8 mouse cellular contexts compared by ENCODE assay signal in genomic region chr9:111093094-111093493, GRCm38 (mm10). TPM values are rescaled to one million over a fixed set of nuclear protein-coding genes. Genes with fewer than 3 reads are reported as not detected.
A peak's percentile ranks its signal among the peaks of the same experiment; 100 is the strongest.
DNase-seq lines count a peak whose midpoint lies in the region; ATAC-seq lines count a peak whose summit lies in the region.

No protein-coding gene starts in this region.

- WGBS in midbrain, embryonic 14.5 days: 34% methylated on average over 5 of the region's 5 CpGs
- WGBS in midbrain, embryonic 15.5 days: 33% methylated on average over 5 of the region's 5 CpGs
- WGBS in limb, embryonic 11.5 days: 31% methylated on average over 5 of the region's 5 CpGs
- 31% methylated on average over 5 of the region's 5 CpGs for WGBS in forebrain, embryonic 12.5 days

- DNase-seq in midbrain, embryonic 14.5 days: peak; percentile 82
- peak; percentile 81 for DNase-seq in ZHBTc4 (ENCODE audit: low read depth, low spot score)
- peak; percentile 62 to 70 for DNase-seq in cerebellum, postnatal 36 days
- DNase-seq in heart, postnatal 4 days: peak; percentile 74
- peak; percentile 59 for DNase-seq in limb, embryonic 11.5 days (ENCODE audit: low spot score)
- peak; percentile 46 for DNase-seq in right cerebral cortex, adult 18-20 months

- H3K4me1 ChIP-seq in midbrain, embryonic 14.5 days (ENCODE audit: control insufficient read depth, insufficient read depth, low read length): no peaks in the 10 kb centered on the region
- no peaks in the 10 kb centered on the region; the same call in 1 of the 2 replicates for H3K4me1 ChIP-seq in midbrain, embryonic 15.5 days
- no peaks in the 10 kb centered on the region for H3K4me1 ChIP-seq in limb, embryonic 11.5 days (ENCODE audit: control insufficient read depth, insufficient read depth, low read length)
- peaks cover 13% of the 10 kb centered on the region for H3K4me1 ChIP-seq in forebrain, embryonic 12.5 days

- no peaks in the 10 kb centered on the region for H3K9me3 ChIP-seq in midbrain, embryonic 14.5 days (ENCODE audit: control insufficient read depth, low read length)
- H3K9me3 ChIP-seq in midbrain, embryonic 15.5 days: no peaks in the 10 kb centered on the region
- no peaks in the 10 kb centered on the region for H3K9me3 ChIP-seq in limb, embryonic 11.5 days (ENCODE audit: control insufficient read depth, low read length)
- H3K9me3 ChIP-seq in forebrain, embryonic 12.5 days: no peaks in the 10 kb centered on the region

- no peak for ATAC-seq in midbrain, embryonic 14.5 days (ENCODE audit: low FRiP score, low TSS enrichment)
- no peak for ATAC-seq in midbrain, embryonic 15.5 days (replicated peaks)
- ATAC-seq in limb, embryonic 11.5 days (ENCODE audit: insufficient number of reproducible peaks, low FRiP score, low TSS enrichment, low read depth): no peak
- ATAC-seq in forebrain, embryonic 12.5 days (ENCODE audit: low FRiP score): no peak

- H3K9ac ChIP-seq in midbrain, embryonic 14.5 days (replicated peaks; ENCODE audit: low read length): no peak overlapping the region
- no peak overlapping the region for H3K9ac ChIP-seq in midbrain, embryonic 15.5 days
- no peak overlapping the region for H3K9ac ChIP-seq in limb, embryonic 11.5 days (ENCODE audit: low read length)
- no peak overlapping the region for H3K9ac ChIP-seq in forebrain, embryonic 12.5 days

- no peak overlapping the region for H3K4me2 ChIP-seq in midbrain, embryonic 14.5 days (ENCODE audit: low read length)
- no peak overlapping the region for H3K4me2 ChIP-seq in midbrain, embryonic 15.5 days
- no peak overlapping the region for H3K4me2 ChIP-seq in limb, embryonic 11.5 days (ENCODE audit: low read depth, severe bottlenecking)
- H3K4me2 ChIP-seq in forebrain, embryonic 12.5 days: no peak overlapping the region

- H3K36me3 ChIP-seq in midbrain, embryonic 14.5 days (ENCODE audit: control insufficient read depth, insufficient read depth, low read length): no peaks in the 10 kb centered on the region
- H3K36me3 ChIP-seq in midbrain, embryonic 15.5 days (replicated peaks): no peaks in the 10 kb centered on the region
- no peaks in the 10 kb centered on the region for H3K36me3 ChIP-seq in limb, embryonic 11.5 days (ENCODE audit: control insufficient read depth, insufficient read depth, low read length)
- no peaks in the 10 kb centered on the region for H3K36me3 ChIP-seq in forebrain, embryonic 12.5 days (replicated peaks)

- no peak overlapping the region for H3K27ac ChIP-seq in midbrain, embryonic 14.5 days (replicated peaks; ENCODE audit: low read depth, low read length)
- H3K27ac ChIP-seq in midbrain, embryonic 15.5 days: no peak overlapping the region
- no peak overlapping the region for H3K27ac ChIP-seq in limb, embryonic 11.5 days (replicated peaks; ENCODE audit: low read depth, low read length)
- no peak overlapping the region for H3K27ac ChIP-seq in forebrain, embryonic 12.5 days

- no peaks in the 10 kb centered on the region for H3K27me3 ChIP-seq in midbrain, embryonic 14.5 days (ENCODE audit: control insufficient read depth, insufficient read depth, low read length)
- no peaks in the 10 kb centered on the region for H3K27me3 ChIP-seq in midbrain, embryonic 15.5 days (replicated peaks)
- H3K27me3 ChIP-seq in limb, embryonic 11.5 days (ENCODE audit: control insufficient read depth, insufficient read depth, low read length): no peaks in the 10 kb centered on the region
- peaks cover 5% of the 10 kb centered on the region; the same call in 1 of the 2 replicates for H3K27me3 ChIP-seq in forebrain, embryonic 12.5 days

- H3K4me3 ChIP-seq in midbrain, embryonic 14.5 days (replicated peaks; ENCODE audit: low read depth, low read length): no peak overlapping the region
- no peak overlapping the region for H3K4me3 ChIP-seq in midbrain, embryonic 15.5 days
- no peak overlapping the region for H3K4me3 ChIP-seq in limb, embryonic 11.5 days (ENCODE audit: low read depth, low read length)
- no peak overlapping the region for H3K4me3 ChIP-seq in forebrain, embryonic 12.5 days (replicated peaks)

RNA-seq across cellular contexts. Expression of gene Lrrfip2, which starts 24.3 kb away (rescaled TPM):
- polyA plus RNA-seq in midbrain, embryonic 14.5 days (2014; fragmentation: Nextera tagmentation; extraction: Ambion mirVana): 45.1 and 50.7 TPM in 2 replicates
- polyA plus RNA-seq in midbrain, embryonic 15.5 days (2015; fragmentation: Nextera tagmentation; extraction: Ambion mirVana): 45.6 and 51.3 TPM in 2 replicates
- total RNA-seq in heart, postnatal 4 days (2021): 100 to 1,000 TPM; 132 to 133 TPM
- 43.9 and 45.5 TPM in 2 replicates for polyA plus RNA-seq in limb, embryonic 11.5 days (2014; fragmentation: Nextera tagmentation; extraction: Ambion mirVana)
- 48.8 and 52.8 TPM in 2 replicates for polyA plus RNA-seq in forebrain, embryonic 12.5 days (2016; fragmentation: Nextera tagmentation; extraction: Ambion mirVana)

RNA-seq across cellular contexts. Expression of gene Ccrl2, which starts 35.8 kb away (rescaled TPM):
- 1.2 and 1.9 TPM in 2 replicates for polyA plus RNA-seq in midbrain, embryonic 14.5 days (2014; fragmentation: Nextera tagmentation; extraction: Ambion mirVana)
- polyA plus RNA-seq in midbrain, embryonic 15.5 days (2015; fragmentation: Nextera tagmentation; extraction: Ambion mirVana): 1.1 and 1.2 TPM in 2 replicates
- 1 to 10 TPM; 5.4 to 6.7 TPM for total RNA-seq in heart, postnatal 4 days (2021)
- polyA plus RNA-seq in limb, embryonic 11.5 days (2014; fragmentation: Nextera tagmentation; extraction: Ambion mirVana): 0.55 and 0.58 TPM in 2 replicates
- 0.69 and 0.91 TPM in 2 replicates for polyA plus RNA-seq in forebrain, embryonic 12.5 days (2016; fragmentation: Nextera tagmentation; extraction: Ambion mirVana)
